Mouse (Mus musculus) layer of hippocampus, adult 9-10 months (tissue): ENCODE results near the gene Cavin2.

Source experiments
- DNase-seq: peaks from one replicate; pipeline ENCODE4 v3.0.0; 2022; ENCODE audit warnings: low spot score

Cavin2 gene

DNA sequence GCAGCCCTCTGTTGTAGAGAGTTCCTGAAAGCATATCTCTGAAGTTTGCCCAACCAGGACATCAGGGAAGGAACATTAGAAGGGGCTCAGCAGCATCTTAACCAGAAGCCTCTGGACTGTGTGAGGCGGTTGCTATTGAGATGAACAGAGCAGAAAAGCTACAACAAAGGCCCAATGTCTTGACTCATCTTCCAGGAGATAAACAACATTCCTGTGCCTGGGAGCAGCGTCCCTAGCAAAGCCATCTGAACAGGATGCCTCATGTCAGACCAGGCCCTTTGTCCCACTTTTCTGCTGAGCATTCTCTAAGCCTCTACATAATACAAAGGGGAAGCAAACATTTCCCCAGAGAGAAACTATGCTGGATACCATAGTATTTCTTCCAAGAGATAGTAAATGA, 26.6 kb downstream of the Cavin2 start:
- no peak for DNase-seq

- DNase-seq, result no peak
Observed at GRCm38 (mm10) chr1:51323506-51323905, 34.6 kb downstream of the Cavin2 start.

DNA sequence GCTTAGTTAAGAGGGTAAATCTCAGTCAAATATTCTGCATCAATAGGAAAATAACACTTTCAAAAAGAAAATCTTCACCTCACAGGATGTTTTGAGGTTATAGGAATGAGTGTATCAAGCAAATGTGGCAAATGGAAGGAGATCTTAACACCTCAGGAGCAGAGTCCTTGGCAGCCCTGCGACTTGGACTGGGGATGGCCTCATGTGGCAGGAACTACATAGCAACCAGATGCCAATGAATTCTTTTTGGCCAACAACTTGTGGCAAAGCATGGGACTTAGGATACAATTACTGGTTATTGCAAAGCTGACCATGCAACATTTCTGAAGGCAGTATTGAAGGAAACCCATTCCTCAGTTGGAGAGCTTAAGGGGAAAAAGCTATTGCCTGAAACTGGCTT, 39.6 kb downstream of the Cavin2 start:
- no peak for DNase-seq

DNA sequence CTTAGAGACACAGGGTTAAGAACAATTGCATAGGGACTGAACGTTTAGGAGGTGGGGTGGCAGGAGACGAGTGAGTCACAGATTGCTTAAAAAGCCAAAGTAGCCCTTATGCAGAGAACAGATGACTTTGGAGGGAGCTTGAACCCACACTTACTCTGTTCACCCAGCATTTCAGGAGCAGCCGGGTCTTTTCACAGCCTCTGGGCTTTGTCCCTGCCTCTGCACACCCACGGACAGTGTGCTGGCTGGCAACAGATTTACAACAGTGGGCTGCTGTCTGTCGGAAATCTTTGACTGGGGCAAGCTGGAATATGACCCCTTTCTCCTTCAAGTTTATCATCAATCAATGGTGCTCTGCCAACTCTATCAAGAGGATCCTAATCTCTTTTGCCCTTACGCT, 44.1 kb downstream of the Cavin2 start:
- DNase-seq, result no peak

DNA sequence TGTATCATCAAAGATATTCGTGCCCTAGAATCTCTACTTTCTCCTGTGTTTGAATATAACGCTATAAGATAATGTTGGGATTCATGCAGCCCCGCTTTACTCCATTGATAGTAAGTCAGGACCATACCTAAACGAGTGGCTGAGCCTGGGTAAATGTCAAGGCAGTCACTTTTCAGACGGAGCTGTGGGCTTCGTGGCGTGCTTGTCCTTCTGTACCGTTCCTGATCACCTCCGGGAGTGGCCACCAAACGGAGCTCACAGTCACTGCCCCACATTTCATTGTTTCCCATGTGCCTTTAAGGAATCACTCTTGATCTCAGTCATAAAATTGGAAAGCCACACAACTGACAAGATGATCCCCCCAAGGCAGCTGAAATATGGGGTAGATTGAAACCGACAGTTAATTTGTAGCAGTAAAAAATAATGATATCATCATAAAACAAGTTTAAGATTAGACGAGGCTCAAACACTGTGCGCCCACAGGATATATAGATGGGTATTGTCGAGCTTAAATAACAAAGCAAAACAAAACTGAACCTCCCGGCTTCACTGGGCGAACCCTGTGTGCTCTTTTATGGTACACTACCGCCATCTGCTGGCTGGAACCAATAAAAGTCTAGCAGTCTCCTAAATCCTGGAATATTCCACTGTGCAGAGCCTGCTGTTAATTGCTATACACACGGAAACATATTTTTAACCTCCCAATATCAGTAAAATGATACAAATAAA, 44.8 kb downstream of the Cavin2 start:
- peak; percentile 88 for DNase-seq

GRCm38 (mm10) chr1:51334289-51334688, 45.4 kb downstream of the Cavin2 start:
- peak; percentile 48 for DNase-seq

DNA sequence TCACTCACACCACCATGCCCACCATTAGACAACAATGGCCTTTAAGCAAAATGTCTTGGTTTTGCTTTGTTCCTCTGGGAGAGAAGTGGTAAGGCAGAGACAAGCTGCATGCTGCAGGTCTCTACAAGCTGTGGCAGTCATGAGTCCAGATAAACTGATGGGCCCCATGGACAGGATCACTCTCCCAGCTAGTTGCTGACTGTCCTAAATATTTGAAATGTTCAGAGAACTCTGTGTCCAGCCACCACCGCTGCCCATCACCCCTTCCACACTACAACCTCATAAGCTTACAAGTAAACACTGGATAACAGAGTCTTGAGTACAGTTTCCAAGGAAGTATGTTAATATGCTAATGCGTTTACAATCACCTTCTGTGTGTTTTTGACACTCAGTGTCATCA, 46.2 kb downstream of the Cavin2 start:
- no peak for DNase-seq

DNA sequence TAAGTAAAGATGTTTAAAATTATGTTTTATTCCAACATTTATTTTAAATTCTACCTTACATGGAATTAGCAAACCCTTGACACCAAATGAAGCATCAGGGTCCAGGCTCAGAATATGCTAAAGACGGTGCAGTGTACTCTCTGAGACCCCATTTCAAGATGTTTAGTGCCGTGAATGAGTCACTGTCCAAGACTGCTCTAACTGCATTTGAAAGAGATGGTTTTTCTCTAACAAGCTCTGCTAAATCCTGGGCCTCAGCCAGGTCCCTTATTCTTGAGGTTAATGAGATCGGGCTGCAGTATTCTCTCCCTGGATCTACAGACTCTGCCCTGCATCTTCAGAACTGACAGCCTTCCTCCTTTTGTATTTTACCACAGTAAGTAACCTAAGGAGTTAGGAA, 55.2 kb downstream of the Cavin2 start:
- DNase-seq, result no peak

- no peak for DNase-seq
Observed at GRCm38 (mm10) chr1:51347596-51347995, 58.7 kb downstream of the Cavin2 start.

GRCm38 (mm10) chr1:51348631-51349030, 59.7 kb downstream of the Cavin2 start:
- no peak for DNase-seq

DNA sequence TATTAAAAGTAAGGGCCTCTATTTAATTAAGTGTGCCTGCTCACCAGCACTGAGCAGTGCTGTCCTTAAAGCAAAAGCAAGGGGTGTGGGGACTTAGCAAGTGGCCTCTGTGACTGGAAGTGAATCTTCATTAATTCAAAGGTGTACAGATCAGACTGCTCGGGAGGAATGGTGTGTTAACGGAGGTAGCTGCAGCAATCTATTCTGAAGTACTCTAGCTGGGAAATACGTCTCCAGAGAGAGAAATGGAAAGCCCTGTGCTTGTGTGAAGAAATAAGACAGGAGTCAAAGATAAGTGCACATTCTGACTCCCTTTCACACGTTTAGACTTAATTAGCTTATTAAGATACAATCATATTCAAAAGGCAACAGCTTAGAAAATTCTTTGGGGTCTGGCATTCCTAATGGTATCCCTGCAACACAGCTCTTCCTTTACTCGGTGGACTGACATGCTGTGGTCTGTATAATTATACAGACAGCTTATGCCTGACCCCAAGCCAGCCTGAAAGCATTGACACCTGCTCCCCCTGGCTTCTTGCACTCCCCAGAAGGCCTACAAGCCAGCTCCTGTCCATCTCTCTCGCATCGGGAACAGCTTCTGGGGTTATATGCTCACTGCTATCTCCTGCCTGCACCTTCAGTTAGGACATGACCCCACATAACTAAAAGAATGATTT, 60.5 kb downstream of the Cavin2 start:
- no peak for DNase-seq
